Mouse (Mus musculus): ENCODE data around the gene Mgat5. TPM values are rescaled to one million over a fixed set of nuclear protein-coding genes. Genes with fewer than 3 reads are reported as not detected.

The Mgat5 gene
- polyA plus RNA-seq, 1 experiment, result 13.1 TPM

DNA sequence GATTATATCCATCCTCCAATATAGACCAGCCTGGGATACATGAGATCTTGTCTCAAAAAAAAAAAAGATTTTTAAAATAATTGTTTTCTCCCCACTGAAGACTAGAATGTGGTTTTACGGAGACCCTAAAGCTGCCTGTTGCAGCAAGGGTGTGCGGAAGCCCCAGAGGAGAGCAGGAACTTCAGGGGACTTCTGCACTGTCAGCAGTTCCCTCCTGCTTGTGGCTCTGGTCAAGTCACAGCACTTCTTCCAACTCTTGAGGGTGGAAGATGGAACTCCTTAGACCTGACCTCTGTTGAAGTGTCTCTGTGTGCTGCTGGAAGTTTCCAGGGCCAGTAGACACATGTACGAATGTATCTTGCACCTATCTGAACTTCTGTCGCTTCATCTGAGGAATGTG lies 66.3 kb downstream of the Mgat5 start:
- Histone ChIP-seq H3K27me3 (replicated peaks; ENCODE audit: control insufficient read depth, insufficient read depth, low read length) (no peaks in the 10 kb centered on the region), H3K36me3 (ENCODE audit: control insufficient read depth, insufficient read depth, low read length) (no peaks in the 10 kb centered on the region), H3K27ac (ENCODE audit: insufficient read depth, low read depth, low read length) (no peak overlapping the region), H3K4me3 (ENCODE audit: insufficient read depth, low read depth, low read length) (no peak overlapping the region), H3K4me1 (ENCODE audit: control insufficient read depth, insufficient read depth, low read length) (peaks cover 1% of the 10 kb centered on the region; the same call in 1 of the 2 replicates)
- DNase-seq, result peak; percentile 12
- WGBS, result 90% methylated on average over 4 of the region's 4 CpGs
- no peak for TF ChIP-seq CTCF (conservative IDR thresholded peaks at IDR 0.05; ENCODE audit: insufficient read depth, insufficient read length, low read depth, low read length)
- TF ChIP-seq POLR2A (IDR thresholded peaks at IDR 0.05; ENCODE audit: low read depth, low read length), result no peak

DNA sequence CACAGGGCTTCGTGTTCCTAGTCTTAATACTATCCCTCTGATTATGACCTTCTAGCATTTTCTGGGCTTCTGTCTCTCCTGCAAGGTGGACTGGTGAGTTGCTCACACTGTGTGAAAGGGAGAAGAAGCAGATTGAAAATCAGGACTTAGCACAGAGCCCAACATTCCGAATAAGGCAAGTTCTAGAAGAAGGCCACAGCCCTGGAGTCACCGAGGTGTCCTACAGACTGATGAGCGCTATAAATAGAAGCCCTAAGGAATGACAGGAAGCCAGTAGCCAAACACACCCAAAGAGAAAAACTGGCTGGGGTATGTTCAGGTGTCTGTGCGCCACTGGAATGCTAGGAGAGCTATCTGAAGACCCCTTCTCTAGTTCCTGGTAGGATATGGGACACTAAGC lies 68.5 kb downstream of the Mgat5 start:
- Histone ChIP-seq H3K4me3 (ENCODE audit: insufficient read depth, low read depth, low read length) (no peak overlapping the region), H3K36me3 (ENCODE audit: control insufficient read depth, insufficient read depth, low read length) (no peaks in the 10 kb centered on the region; the same call in 1 of the 2 replicates), H3K27ac (ENCODE audit: insufficient read depth, low read depth, low read length) (no peak overlapping the region), H3K4me1 (ENCODE audit: control insufficient read depth, insufficient read depth, low read length) (peaks cover 9% of the 10 kb centered on the region; the same call in 1 of the 2 replicates), H3K27me3 (replicated peaks; ENCODE audit: control insufficient read depth, insufficient read depth, low read length) (no peaks in the 10 kb centered on the region)
- no peak for TF ChIP-seq POLR2A (IDR thresholded peaks at IDR 0.05; ENCODE audit: low read depth, low read length)
- no peak for TF ChIP-seq CTCF (conservative IDR thresholded peaks at IDR 0.05; ENCODE audit: insufficient read depth, insufficient read length, low read depth, low read length)
- no peak for DNase-seq
- 75% methylated on average over 5 of the region's 5 CpGs for WGBS

DNA sequence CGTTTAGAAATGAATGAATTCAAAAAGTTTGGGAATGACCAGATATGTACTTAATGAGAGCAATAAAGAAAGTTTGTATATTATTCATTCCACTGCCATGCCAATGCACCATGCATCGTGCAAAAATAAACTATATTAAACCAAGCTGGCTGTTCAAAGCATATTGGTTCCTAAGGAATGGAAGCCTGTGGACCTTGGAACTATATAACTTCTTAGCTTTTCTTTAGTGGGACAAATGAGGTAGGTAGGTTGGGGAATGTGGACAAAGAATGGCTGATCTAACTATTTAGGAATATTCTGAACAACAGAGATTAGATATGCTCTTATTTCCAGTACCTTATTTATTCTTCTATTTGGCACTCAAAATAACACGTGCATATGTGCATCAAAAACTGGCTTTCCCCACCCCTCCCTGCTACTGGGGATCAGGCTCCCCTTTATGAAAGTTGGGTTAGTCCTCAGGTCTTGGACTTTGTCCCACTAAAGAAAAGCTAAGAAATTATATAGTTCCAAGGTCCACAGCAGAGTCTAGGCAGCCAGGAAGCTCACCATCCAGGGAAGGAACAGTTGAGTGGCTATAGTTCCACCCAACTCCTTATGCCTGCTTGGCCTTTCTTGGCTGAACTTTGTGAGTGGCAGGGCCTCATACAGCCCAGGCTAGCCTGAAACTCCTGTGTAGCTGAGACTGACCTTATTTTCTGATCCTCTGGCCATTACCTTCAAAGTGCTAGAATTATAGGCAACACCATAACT lies 70.9 kb downstream of the Mgat5 start:
- 90% methylated on average over 3 of the region's 3 CpGs for WGBS
- Histone ChIP-seq H3K36me3 (ENCODE audit: control insufficient read depth, insufficient read depth, low read length) (no peaks in the 10 kb centered on the region; the same call in 1 of the 2 replicates), H3K4me3 (ENCODE audit: insufficient read depth, low read depth, low read length) (no peak overlapping the region), H3K4me1 (ENCODE audit: control insufficient read depth, insufficient read depth, low read length) (peaks cover 9% of the 10 kb centered on the region; the same call in 1 of the 2 replicates), H3K27me3 (replicated peaks; ENCODE audit: control insufficient read depth, insufficient read depth, low read length) (no peaks in the 10 kb centered on the region), H3K27ac (ENCODE audit: insufficient read depth, low read depth, low read length) (no peak overlapping the region)
- no peak for TF ChIP-seq CTCF (conservative IDR thresholded peaks at IDR 0.05; ENCODE audit: insufficient read depth, insufficient read length, low read depth, low read length)
- TF ChIP-seq POLR2A (IDR thresholded peaks at IDR 0.05; ENCODE audit: low read depth, low read length), result no peak
- peak; percentile 42 for DNase-seq

DNA sequence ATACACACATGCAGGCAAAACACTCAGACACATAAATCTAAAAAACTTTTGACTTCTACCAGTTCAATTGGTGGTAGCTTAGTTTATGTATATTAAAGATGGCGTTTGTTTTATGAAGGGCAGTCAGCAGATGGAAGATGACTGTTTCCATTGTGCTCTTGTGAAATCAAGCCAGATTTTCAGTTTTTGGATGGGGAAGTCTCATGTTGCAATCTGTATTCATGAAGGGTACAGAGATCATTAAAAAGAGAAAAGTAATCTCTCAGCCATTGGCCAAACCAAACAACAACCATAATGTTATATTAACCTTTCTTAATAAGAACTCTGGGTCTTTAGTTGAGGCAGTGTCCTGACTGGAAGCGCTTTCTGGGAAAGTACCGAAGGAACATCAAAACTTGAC lies 73.3 kb downstream of the Mgat5 start:
- TF ChIP-seq POLR2A (IDR thresholded peaks at IDR 0.05; ENCODE audit: low read depth, low read length) (no peak), CTCF (conservative IDR thresholded peaks at IDR 0.05; ENCODE audit: insufficient read depth, insufficient read length, low read depth, low read length) (no peak)
- H3K4me3 ChIP-seq (ENCODE audit: insufficient read depth, low read depth, low read length), result no peak overlapping the region
- WGBS, result 93% methylated on average over 3 of the region's 3 CpGs
- no peak overlapping the region for H3K27ac ChIP-seq (ENCODE audit: insufficient read depth, low read depth, low read length)
- H3K36me3 ChIP-seq (ENCODE audit: control insufficient read depth, insufficient read depth, low read length), result no peaks in the 10 kb centered on the region; the same call in 1 of the 2 replicates
- H3K27me3 ChIP-seq (replicated peaks; ENCODE audit: control insufficient read depth, insufficient read depth, low read length), result no peaks in the 10 kb centered on the region
- H3K4me1 ChIP-seq (ENCODE audit: control insufficient read depth, insufficient read depth, low read length), result peaks cover 9% of the 10 kb centered on the region; the same call in 1 of the 2 replicates
- DNase-seq, result no peak

DNA sequence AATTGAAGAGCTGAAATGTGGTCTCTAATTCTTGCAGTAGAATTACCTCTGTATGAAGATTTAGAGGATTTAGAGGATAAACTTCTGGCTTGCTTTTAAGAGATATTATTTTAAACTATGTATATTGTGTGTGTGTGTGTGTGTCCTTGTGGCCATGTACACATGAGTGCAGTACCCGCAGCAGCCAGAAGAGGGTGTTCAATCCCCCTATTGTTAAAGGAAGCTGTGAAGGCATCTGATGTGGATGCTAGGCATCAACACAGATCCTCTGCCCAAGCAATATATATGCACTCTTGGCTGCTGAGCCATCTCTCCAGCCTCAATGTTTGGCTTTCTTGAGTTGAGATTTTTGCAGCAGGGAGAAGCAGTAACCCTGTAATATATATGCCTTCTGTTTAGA lies 75.4 kb downstream of the Mgat5 start:
- WGBS, result 98% methylated on average over 1 of the region's 1 CpGs
- DNase-seq, result no peak
- Histone ChIP-seq H3K27ac (ENCODE audit: insufficient read depth, low read depth, low read length) (no peak overlapping the region), H3K4me3 (ENCODE audit: insufficient read depth, low read depth, low read length) (no peak overlapping the region), H3K4me1 (ENCODE audit: control insufficient read depth, insufficient read depth, low read length) (peaks cover 9% of the 10 kb centered on the region; the same call in 1 of the 2 replicates), H3K36me3 (ENCODE audit: control insufficient read depth, insufficient read depth, low read length) (no peaks in the 10 kb centered on the region; the same call in 1 of the 2 replicates), H3K27me3 (replicated peaks; ENCODE audit: control insufficient read depth, insufficient read depth, low read length) (no peaks in the 10 kb centered on the region)
- 0 out of 2 replicates have a peak, but pooled peaks have one; percentile 27 for TF ChIP-seq CTCF (conservative IDR thresholded peaks at IDR 0.05; ENCODE audit: insufficient read depth, insufficient read length, low read depth, low read length)
- no peak for TF ChIP-seq POLR2A (IDR thresholded peaks at IDR 0.05; ENCODE audit: low read depth, low read length)

DNA sequence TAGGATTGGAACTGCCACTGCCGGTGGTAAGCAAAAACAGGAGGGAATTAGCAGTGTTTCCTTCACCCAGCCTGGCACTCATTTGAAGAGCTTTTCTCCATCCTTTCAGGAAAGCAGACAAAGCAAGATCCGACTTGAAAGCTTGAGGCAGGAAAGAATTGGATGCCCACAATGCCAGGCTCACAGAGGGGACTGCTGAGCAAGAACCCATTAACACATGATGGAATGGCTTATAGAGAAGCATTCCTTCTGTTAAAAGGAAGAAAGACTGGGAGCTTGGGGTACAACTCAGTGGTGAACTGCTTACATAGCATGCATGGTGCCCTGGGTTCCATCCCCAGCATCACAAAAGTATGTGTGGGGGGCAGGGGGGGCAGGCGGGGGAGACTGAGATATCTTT lies 80.2 kb downstream of the Mgat5 start:
- WGBS, result 93% methylated on average over 3 of the region's 3 CpGs
- H3K27ac ChIP-seq (ENCODE audit: insufficient read depth, low read depth, low read length), result no peak overlapping the region

DNA sequence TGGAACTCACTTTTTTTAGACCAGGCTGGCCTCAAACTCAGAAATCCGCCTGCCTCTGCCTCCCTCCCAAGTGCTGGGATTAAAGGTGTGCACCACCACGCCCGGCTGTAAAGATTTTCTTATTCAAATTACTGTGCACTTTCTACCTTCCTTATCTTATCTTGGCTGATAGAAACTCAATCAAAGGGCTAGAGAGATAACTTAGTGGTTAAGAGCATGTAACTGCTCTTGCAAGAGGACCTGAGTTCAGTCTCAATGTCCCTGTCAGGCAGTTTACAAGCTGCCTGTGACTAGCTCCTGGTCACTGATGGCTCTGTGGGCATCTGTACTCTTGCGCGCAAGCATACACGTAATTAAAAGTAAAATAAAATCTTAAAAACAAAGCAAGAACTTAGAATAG lies 82.7 kb downstream of the Mgat5 start:
- no peak overlapping the region for H3K4me3 ChIP-seq (ENCODE audit: insufficient read depth, low read depth, low read length)

More for the DNA sequence above, 80.2 kb downstream of the Mgat5 start:
- no peaks in the 10 kb centered on the region for H3K36me3 ChIP-seq (ENCODE audit: control insufficient read depth, insufficient read depth, low read length)
- H3K4me3 ChIP-seq (ENCODE audit: insufficient read depth, low read depth, low read length), result no peak overlapping the region
- no peaks in the 10 kb centered on the region for H3K4me1 ChIP-seq (ENCODE audit: control insufficient read depth, insufficient read depth, low read length)
- no peaks in the 10 kb centered on the region for H3K27me3 ChIP-seq (replicated peaks; ENCODE audit: control insufficient read depth, insufficient read depth, low read length)
- TF ChIP-seq POLR2A (IDR thresholded peaks at IDR 0.05; ENCODE audit: low read depth, low read length), result no peak
- TF ChIP-seq CTCF (conservative IDR thresholded peaks at IDR 0.05; ENCODE audit: insufficient read depth, insufficient read length, low read depth, low read length), result no peak
- DNase-seq, result no peak

More for the DNA sequence above, 82.7 kb downstream of the Mgat5 start:
- Histone ChIP-seq H3K36me3 (ENCODE audit: control insufficient read depth, insufficient read depth, low read length) (no peaks in the 10 kb centered on the region), H3K27me3 (replicated peaks; ENCODE audit: control insufficient read depth, insufficient read depth, low read length) (no peaks in the 10 kb centered on the region), H3K4me1 (ENCODE audit: control insufficient read depth, insufficient read depth, low read length) (no peaks in the 10 kb centered on the region), H3K27ac (ENCODE audit: insufficient read depth, low read depth, low read length) (no peak overlapping the region)
- no peak for TF ChIP-seq CTCF (conservative IDR thresholded peaks at IDR 0.05; ENCODE audit: insufficient read depth, insufficient read length, low read depth, low read length)
- TF ChIP-seq POLR2A (IDR thresholded peaks at IDR 0.05; ENCODE audit: low read depth, low read length), result no peak
- DNase-seq, result no peak
- WGBS, result 97% methylated on average over 6 of the region's 6 CpGs
